Mouse (Mus musculus) cerebellum, adult 11-12 months (tissue): ENCODE data around the gene Trat1.

ENCODE experiments used
- DNase-seq: peaks from one replicate; pipeline ENCODE4 v3.0.0; 2022

The Trat1 gene

DNA sequence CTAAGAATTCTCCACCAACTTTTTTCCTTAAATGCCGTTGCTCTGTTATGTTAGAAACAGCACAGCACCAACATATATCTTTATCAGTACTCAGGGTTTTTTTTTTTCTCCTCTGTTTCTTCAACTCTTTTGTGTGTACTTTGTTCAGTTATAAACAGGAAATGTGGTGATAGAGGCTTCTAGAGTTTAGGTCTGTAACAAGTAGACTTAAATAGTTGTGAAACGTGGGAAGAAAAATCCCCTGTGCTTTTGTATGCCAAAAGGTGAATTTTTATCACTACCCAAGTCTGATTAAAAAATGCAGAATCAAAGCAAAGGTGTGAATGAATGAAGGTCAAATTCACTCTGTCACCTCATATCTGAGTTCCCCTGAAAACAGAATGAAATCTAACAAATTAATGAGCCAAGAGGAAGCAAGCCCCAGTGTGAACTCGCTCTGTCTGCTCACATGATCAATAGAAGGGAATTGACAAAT, at the start of gene Trat1:
Trat1 (minus strand) TSS at position 51 of the 475 bp plus-strand sequence.
- no peak for DNase-seq

DNA sequence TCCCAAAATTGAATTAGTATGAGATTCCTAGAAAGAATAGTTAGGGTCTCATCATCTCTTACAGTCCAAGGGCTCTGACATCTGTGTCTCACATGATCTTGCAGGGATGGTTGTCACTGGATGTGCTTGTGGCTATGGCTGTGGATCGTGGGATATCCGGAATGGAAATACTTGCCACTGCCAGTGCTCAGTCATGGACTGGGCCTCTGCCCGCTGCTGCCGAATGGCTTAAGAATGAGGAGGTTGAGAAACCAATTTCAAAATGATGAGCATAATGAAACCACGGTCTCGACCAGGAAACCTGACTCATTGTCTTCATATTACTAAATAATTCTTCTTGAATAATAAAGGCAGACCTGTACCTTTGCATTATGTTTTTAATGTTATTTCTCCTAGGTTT, 46.7 kb upstream of the Trat1 start:
- no peak for DNase-seq

DNA sequence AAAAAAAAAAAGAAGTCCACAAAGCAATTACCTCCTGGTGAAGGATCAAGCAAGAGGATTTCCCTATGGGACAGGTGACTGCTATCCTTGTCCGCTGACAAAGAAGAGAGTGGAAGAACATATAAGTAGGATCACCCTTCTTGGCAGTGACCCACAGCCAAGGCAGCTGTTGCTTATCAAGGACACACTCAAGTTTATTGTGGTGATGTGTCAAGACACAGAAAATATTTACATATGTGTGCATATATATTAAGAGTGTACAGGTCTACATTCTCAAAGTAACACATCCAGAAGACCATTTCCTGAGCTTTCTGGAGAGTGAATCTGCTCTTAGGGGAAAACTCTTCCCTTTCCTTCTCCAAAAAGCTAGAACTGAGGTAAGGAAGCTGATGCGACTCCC, 44.9 kb upstream of the Trat1 start, which contains the start of gene Retnlb:
Retnlb (plus strand) TSS at position 162 of the 400 bp plus-strand sequence.
- DNase-seq = no peak

DNA sequence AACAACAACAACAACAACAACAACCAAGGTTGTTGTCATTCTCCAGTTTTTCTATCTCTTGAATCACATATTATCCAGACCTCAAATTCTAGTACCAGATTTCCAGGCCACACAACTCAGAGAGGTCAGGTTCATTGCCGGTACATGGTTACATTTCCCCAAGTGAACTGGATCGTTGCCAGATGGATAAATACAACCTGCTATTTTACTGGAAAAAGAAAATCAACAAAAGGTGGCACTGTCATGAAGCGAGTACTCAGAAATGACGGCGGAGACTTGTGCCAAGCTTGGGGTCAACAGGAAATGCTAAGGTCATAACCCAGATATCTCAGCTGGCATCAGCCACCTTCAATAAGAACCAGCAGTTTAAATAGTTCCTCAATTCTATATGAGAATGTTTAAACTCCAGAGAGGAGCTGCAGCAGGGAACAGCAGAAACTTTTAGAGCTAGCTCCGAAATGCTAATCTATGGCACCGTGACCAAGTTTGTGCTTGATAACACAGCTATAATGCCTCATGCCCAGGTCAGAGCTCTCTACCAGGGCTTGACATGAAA, 40.1 kb upstream of the Trat1 start:
- DNase-seq = no peak

DNA sequence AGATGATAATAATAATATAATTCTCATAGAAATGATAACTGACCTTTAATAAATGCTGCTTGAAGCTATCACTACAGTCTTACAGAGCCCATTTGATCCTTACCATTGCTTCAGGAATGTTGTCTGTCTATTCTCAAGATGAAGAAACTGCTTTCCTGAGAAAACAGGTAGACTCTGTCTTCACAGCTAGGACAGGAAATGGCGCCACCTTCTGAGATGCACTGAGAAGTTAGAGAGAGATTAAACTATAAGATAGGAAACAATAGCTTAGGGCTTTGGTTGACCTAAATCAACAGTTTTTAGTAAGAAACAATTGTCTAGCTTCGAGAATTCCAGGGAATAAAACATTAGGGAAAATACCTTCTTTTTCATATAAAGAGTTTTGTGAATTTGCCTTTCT, 37.6 kb upstream of the Trat1 start:
- DNase-seq = no peak

DNA sequence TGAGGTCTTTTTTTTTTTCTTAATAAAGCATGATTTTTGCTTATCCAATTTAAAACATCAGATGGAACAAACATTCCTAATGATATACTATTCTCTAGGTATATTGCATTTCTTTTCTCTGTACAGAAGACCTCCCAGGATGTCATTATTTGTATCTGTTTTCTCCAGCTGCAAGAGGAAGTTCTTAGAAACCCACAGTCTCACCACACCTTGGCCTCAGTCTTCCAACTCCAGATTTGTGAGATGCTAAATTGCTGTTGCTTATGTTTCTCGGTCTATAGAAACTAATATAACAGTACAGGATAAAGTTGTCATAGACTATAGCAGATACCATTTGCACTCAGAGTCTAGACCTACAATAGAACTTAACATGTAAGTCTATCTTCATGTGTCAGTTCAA, 34.7 kb upstream of the Trat1 start:
- DNase-seq = no peak

DNA sequence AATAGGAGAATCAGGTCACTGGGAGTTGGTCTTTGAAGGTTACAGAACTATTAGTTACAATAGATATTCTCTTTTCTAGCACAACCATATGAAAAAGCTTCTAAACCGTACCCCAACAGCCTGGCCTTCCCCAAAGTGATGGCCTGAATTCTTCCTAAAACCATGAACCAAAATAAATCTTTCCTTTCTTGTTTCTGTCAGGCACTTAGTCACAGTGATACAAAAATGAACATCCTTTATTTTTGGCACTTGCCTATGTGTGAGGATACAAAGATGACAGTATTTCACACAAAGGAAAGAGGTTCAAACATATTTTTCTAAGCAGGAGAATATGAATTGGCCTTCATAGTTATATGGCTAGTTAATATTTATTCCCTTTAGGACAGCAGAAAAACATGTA, 33.6 kb upstream of the Trat1 start:
- no peak for DNase-seq

DNA sequence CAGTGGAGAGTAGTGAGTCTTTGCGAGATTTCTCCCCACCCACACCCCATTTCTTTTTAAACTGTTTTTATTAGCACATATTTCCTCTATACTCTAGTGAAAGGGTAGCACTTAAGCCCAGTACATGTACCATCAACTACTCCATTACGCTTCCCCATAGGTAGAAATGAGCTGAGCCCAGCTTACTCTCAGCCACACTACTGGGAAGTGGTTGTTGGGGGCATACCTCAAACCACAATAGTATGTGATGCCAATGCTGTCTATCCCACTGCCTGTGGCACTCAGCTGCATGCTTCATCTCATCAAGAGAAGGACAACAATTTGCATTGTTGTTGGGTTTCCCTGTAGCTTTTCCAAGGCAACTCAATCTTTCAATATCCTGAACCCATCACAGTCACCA, 29.1 kb upstream of the Trat1 start:
- DNase-seq = no peak

DNA sequence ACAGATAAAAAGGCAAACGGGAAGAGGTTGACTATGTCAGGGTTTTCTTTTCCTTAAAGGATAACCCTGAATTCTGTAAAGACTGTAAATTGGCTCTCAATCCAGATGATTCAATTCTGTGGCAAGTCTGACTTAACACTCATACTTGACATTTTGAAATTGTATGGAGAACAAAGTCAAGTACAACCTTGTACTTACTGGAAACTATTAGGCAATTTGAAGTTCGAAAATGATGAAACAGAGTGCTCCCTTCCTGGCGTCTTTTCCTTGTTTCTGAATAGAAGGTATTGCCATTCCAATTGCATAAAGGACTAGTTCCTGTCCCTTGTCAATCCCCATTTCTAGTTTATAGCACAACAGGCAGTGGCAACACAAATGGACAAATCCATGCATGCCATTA, 27.6 kb upstream of the Trat1 start:
- DNase-seq = no peak

DNA sequence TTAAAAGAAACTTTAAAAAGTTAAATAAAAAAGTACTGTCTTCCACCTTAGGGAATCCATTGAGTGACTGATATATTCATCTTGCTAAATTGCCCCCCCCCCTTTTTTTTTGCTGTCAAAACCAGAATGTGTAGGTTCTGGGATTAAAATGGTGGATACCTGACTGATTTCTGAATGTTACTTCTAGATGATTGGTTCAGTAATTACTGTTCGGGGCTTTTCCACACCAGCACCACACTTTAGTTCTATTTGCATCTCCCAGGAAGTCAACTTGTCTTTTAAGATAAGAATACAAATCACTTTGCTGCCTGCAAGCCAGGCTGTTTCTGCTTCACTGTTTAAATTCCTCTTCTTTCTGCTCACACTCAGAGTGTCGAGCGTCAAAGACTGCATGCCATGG, 26.5 kb upstream of the Trat1 start:
- DNase-seq = no peak

DNA sequence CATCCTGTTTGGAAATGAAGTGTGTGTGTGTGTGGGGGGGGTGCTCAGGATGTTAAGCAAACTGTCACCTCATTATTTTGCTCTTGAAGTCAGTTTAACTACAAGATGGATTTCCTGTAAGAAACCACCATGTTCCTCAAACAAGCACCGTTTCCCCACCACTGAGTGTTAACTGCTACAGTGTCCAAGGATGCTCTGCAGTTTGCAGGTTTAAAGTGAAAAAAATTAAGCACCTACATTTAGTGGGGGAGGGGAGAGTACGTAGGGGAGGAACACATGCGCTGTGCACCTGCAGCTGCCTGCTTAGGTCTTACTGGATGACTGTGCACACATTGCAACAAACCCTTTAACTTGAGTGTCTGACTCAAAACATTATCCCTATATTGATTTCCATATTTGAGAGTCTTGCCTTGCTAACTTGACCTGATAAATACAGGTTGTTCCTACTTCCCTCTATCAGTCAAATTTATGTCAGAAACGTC, 16.9 kb upstream of the Trat1 start:
- DNase-seq = no peak

DNA sequence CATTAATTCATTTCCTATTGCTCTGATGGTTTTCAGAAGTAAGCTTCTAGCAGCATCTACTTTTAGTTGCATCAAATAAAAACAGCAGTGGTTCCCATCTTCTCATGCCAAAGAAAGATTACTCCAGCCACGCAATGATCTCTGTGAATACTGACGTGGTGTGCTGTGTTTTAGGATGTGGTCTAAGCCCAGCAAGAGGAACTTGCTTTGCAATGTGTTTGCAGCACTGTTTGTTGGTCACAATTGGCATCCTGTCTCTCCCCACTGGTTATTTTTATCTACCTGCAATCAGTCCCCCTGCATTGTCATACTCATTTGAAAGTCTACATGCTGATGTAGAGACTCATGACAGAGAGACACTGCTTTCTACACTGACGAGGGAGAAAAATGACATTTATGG, 14.4 kb upstream of the Trat1 start:
- no peak for DNase-seq

DNA sequence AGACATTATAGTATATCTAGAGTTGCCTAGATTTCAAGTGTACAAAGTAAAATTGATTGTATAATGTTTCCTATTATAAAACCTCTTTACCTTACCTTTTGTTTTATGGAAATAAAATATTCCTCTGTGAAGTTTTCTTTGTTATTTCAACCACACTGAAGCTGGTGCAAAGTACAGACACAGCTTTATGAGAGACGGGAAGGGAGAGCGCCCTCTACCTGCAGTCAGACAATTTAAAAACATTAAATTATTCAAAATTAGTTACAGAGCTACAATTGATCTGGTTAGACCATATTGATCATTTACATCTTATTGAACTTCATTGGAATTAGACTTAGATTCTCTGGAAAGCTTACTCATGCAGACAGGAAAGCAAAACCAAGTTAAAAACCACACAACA, 5.4 kb upstream of the Trat1 start:
- DNase-seq = no peak

DNA sequence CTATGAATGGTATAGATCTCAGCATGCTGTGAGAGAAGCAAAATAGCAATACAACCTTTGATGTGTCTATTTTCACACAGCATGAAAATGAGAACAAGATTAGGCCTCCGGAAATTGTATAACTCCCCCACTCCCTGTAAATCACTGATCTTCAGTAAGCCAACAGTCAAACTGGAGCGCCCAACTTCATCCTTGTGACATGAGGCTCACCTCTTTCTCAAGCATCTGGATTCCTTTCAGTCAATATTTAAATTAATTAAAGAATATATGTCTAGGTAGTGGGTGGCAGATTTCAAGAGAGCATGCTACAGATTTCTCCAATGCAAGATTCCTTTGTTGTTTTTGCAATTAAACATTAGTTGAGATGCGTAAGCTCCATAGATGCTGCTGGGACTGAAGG, 2.6 kb downstream of the Trat1 start:
- no peak for DNase-seq

DNA sequence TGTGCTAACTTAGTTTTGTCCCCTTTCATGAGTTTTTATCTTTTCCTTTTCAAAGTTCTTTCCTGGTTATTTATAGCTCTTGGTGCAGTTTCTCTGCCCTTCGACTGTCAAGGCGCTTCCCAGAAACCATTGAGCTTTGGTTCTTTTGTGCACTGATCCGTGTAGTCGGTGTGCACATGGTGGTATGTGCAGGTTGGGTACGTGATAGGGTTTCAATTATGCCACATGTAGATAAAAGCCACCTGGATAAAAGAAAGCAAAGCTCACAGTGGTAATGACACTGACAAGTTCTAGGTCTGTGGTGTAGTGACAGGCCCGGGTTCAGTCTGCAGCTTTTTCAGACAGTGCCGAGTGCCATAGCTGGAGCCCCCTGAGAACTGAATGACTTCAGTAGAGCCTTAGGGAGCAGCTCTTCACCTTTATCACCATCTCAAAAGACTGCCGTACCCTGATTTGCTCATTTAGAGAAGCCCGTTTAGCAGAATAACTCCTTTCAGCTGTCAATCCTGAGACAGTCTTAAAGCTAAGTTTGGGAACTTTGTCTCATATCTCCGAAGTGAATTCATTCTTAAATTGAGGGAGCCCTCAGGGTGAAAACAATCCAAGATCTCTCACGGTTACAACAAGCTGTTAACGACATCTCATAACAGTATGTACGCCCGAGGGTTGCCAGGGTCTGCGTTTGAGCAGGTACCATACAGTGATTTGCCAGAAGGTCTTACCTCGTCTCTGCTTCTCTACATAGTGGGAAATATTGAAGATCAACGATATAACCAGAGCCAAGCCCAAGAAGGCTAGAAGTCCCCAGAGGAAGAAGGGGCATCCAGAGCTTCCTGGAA, 11.0 kb downstream of the Trat1 start:
- DNase-seq = no peak

DNA sequence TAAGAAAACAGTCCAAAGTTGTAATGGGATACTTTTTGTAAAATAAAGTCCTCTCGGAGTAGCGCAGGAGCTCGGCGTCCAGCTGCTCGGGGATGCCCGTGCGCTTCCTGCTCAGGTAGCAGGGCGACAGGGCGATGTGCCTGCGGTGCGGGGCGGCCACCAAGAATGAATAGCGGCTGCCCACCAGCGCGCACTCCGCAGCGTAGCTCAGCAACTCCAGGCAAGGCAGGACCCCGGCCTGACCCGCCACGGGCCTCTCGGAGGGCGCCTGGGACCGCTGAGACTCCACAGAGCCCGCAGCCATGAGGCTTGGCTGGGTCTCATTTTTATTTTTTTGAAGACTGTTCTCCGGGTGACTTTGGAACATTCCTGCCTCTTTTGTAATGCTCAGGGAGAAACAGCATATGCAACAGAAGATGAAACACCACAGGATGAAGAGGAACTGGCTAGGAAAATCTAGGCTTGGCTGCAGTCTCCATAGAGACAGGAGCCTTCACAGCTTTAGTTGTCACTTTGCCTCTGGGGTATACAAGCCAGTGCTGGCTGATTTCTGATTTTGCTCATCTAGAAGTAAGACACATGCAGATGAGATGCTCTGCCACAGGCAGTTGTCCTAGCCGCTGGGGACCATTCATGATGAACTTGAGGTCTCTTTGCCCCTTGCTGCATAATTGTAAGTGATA, 21.5 kb downstream of the Trat1 start:
- no peak for DNase-seq

DNA sequence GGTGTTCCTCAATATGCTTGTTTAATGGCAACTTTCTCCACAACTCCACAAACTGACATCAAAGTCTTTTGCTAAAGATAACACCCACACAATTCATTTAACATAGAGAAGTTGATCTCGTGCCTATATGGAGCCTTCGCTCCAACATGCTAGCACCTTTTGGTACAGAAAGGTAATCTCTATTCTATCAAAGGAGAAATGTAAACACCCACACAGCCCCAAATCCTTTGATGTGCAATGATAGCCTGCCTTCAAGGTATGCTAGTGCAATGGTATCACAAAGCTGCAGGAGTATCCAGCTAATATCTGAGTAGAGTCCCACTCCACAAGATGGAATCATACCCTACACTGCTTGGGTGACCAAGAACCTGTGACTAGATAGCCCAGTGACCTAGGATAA, 26.4 kb downstream of the Trat1 start:
- no peak for DNase-seq

DNA sequence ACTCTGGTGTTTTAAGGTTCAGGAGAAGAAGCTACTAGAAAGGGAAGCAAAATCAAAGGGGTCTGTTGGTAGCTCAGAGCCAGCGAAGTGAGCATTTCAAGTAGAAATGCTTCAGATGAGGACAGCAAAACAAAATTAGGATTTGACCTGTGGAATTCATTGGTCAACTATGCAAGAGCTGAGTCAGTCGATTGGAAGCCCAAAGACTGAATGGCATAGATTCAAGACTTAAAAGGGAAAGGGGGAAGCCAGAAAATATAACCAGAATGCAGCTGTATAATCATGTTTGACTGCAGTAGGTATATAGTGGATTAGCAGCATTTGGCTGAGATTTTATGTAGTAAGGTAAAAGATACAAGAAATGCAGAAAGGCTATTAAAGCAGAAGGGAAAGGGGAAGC, 26.8 kb downstream of the Trat1 start:
- DNase-seq = no peak

DNA sequence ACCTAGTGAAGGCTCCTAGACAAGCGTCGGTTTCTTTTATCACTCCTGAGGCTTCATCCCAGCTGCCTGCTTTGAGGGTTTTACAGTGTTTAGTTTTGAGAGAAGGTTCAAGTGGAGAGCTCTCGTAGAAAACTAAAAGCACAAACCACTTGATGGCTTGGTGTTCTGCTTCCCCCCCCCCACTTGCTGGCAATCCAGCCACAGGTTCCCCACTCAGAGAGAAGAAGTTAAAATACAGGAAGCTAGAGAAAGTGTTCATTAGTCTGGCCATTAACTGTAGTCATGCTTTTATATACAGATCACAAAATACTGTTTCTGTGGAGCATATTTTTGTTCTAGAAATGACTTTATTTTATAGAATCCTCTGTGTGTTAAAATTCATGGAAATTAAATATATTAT, 30.3 kb downstream of the Trat1 start:
- no peak for DNase-seq

DNA sequence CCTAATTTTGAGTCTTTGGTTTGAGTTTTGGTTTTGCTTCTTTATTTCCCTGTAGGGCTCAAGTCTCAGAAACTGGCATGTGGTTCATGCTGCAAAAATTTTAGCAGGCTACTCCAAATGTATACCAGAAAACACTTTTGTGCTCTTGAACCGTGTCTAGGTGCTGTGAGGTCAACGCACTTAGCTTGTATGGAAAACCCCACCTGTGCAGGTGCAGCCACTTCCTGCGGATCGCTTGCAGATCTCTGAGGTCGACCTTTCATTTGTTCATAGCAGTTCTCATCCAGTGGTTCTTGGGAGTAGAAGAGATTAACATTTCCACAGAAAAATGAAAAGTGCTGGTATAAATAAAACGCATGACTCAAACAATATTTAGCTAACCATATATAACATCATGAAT, 31.8 kb downstream of the Trat1 start:
- no peak for DNase-seq

DNA sequence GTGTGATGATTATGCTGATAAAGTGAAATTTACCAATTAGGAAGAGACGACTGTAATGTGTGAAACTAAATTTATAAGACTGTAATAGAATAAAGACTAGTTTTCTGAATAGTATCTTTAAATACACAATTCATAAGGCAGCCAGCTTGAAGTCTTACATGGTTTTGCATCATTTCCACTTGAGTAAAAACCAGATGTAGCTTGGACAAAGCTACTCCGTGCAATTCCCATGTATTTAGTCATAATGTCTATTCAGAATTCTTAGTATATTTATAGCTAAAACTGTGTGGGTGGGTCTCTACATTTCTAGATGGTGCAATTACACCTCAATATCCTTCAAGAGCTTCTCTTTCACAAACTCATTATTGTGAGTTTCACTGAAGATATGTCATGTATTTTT, 33.4 kb downstream of the Trat1 start:
- DNase-seq = no peak

DNA sequence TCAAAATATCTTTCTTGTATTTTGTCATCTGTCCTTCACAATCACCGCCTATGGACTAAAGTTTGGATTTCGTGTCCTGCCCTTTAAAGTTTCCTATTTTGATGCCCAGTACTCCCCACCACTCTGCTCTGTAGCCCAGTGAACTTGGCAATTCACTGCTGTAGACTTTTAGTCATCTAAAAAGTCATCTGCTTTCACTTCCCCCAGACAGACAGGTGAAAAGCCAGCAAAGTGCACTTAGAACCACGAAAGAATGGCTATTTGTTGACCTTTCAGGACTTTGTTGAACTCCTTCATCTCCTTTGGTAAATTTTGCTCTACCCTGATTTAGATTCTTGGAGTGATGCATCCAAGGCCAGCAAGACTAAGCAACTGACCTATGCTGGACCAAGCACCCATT, 34.9 kb downstream of the Trat1 start:
- DNase-seq = no peak

DNA sequence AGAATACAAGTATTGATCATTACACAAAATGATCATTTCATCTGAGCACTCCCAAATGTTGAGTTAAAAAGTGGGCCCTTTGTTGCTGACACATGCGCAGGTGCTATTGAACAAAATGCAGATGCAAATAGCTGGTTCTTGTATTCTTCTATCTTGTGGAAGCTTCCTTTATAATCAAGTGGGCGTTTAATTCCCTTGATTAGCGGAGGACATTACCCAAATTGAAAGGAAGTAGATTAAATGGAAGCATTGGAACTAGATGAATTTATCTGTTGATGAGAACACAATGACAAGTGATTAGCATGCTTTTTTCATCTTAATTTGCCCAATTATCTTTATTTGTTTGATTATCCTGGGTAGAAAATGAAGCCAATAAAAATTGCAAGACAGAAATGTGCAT, 51.6 kb downstream of the Trat1 start:
- no peak for DNase-seq

DNA sequence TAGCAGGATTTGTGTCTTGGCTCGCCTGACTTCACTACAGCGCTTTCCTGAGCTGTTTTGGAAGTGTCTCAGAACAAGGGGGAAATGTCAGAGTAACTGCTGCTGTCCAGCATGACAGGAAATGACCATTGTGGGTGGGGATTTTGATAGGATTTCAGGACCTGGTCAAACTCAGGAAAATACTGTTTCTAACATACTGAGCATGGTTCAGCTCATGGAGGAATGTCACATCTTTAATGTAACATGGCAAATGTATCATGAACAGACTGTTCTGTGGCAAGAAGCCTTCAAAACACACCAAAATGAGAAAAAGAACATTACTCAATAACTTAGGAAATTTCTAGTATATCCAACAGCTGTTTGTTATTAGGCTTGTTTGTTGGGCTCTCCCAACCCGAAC, 52.1 kb downstream of the Trat1 start:
- no peak for DNase-seq
